Mouse (Mus musculus): ENCODE data around the gene Pdcd6ip.

DNA sequence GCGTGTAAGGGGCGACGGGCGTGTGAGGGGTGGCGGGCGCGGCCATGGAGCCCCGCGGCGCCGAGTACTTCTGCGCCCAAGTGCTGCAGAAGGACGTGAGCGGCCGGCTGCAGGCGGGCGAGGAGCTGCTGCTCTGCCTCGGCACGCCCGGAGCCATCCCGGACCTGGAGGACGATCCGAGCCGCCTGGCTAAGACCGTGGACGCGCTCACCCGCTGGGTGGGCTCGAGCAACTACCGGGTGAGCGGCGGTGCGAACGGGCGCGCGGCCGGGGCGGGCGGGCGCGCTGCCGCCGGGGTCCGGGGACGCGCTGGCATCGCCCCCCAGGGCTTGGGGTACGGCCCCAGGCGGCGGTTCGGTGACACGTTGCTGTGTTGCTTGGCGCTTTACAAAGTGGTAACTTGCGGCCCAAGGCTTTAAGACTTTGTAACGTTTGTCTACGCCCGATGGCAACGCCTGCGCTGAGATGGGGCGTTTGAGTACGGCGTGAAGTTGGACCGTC is 33.6 kb upstream of the Pdcd6ip start:
- TF ChIP-seq CTCF (IDR thresholded peaks at IDR 0.05; ENCODE audit: low read depth, low read length) (no peak), POLR2A (IDR thresholded peaks at IDR 0.05; ENCODE audit: extremely low read depth, insufficient read depth, low read length) (no peak)

Measured in liver, adult 2 months (tissue).